Mouse (Mus musculus): ENCODE results near the gene Srebf1. TPM values are rescaled to one million over a fixed set of nuclear protein-coding genes. Genes with fewer than 3 reads are reported as not detected.

The Srebf1 gene
- not detected in 2 replicates for polyA plus RNA-seq (2012; ENCODE audit: insufficient read depth, insufficient read length, low replicate concordance, missing spikeins)

GRCm38 (mm10) chr11:60222469-60223236, at the start of gene Srebf1:
Srebf1 (minus strand) TSS chr11:60222581.
- WGBS, result 5% methylated on average over 46 of the region's 46 CpGs
- peaks cover 15% of the 10 kb centered on the region for H3K4me1 ChIP-seq (ENCODE audit: control insufficient read depth, insufficient read depth, low read length)
- H3K4me3 ChIP-seq (ENCODE audit: insufficient read depth, low read depth, low read length), result peak within 1 kb of the TSS; percentile 43
- TF ChIP-seq POLR2A (IDR thresholded peaks at IDR 0.05; ENCODE audit: insufficient read depth, low read depth, low read length) (peak; percentile 28; the same call in 1 of the 2 replicates), CTCF (IDR thresholded peaks at IDR 0.05; ENCODE audit: insufficient read depth, low read depth, low read length) (no peak)
- peak within 1 kb of the TSS; percentile 58 for H3K27ac ChIP-seq (ENCODE audit: insufficient read depth, low read depth, low read length)

- H3K4me3 ChIP-seq (ENCODE audit: insufficient read depth, low read depth, low read length), result no peak overlapping the region
Measured at GRCm38 (mm10) chr11:60268563-60268962, 46.2 kb upstream of the Srebf1 start.

GRCm38 (mm10) chr11:60265271-60265985, 43.0 kb upstream of the Srebf1 start:
- no peak overlapping the region for H3K4me3 ChIP-seq (ENCODE audit: insufficient read depth, low read depth, low read length)
- no peak for TF ChIP-seq CTCF (IDR thresholded peaks at IDR 0.05; ENCODE audit: insufficient read depth, low read depth, low read length)
- TF ChIP-seq POLR2A (IDR thresholded peaks at IDR 0.05; ENCODE audit: insufficient read depth, low read depth, low read length), result no peak
- peaks cover 3% of the 10 kb centered on the region; the same call in 1 of the 2 replicates for H3K4me1 ChIP-seq (ENCODE audit: control insufficient read depth, insufficient read depth, low read length)
- H3K27ac ChIP-seq (ENCODE audit: insufficient read depth, low read depth, low read length), result no peak overlapping the region
- WGBS, result 91% methylated on average over 4 of the region's 4 CpGs

More at GRCm38 (mm10) chr11:60268563-60268962, 46.2 kb upstream of the Srebf1 start:
- H3K27ac ChIP-seq (ENCODE audit: insufficient read depth, low read depth, low read length), result no peak overlapping the region
- 62% methylated on average over 3 of the region's 3 CpGs for WGBS
- H3K4me1 ChIP-seq (ENCODE audit: control insufficient read depth, insufficient read depth, low read length), result peaks cover 3% of the 10 kb centered on the region; the same call in 1 of the 2 replicates
- TF ChIP-seq CTCF (IDR thresholded peaks at IDR 0.05; ENCODE audit: insufficient read depth, low read depth, low read length) (no peak), POLR2A (IDR thresholded peaks at IDR 0.05; ENCODE audit: insufficient read depth, low read depth, low read length) (no peak)

- H3K4me3 ChIP-seq (ENCODE audit: insufficient read depth, low read depth, low read length), result no peak overlapping the region
- TF ChIP-seq CTCF (IDR thresholded peaks at IDR 0.05; ENCODE audit: insufficient read depth, low read depth, low read length) (no peak), POLR2A (IDR thresholded peaks at IDR 0.05; ENCODE audit: insufficient read depth, low read depth, low read length) (no peak)
- H3K4me1 ChIP-seq (ENCODE audit: control insufficient read depth, insufficient read depth, low read length), result peaks cover 3% of the 10 kb centered on the region; the same call in 1 of the 2 replicates
- H3K27ac ChIP-seq (ENCODE audit: insufficient read depth, low read depth, low read length), result no peak overlapping the region
- 81% methylated on average over 1 of the region's 1 CpGs for WGBS
Measured at GRCm38 (mm10) chr11:60264651-60265050, 42.3 kb upstream of the Srebf1 start.

- H3K27ac ChIP-seq (ENCODE audit: insufficient read depth, low read depth, low read length), result no peak overlapping the region
- peaks cover 3% of the 10 kb centered on the region; the same call in 1 of the 2 replicates for H3K4me1 ChIP-seq (ENCODE audit: control insufficient read depth, insufficient read depth, low read length)
- TF ChIP-seq POLR2A (IDR thresholded peaks at IDR 0.05; ENCODE audit: insufficient read depth, low read depth, low read length), result no peak
- H3K4me3 ChIP-seq (ENCODE audit: insufficient read depth, low read depth, low read length), result no peak overlapping the region
- WGBS, result 76% methylated on average over 4 of the region's 4 CpGs
Measured at GRCm38 (mm10) chr11:60262396-60262795, 40.0 kb upstream of the Srebf1 start.

- Histone ChIP-seq H3K27ac (ENCODE audit: insufficient read depth, low read depth, low read length) (no peak overlapping the region), H3K4me1 (ENCODE audit: control insufficient read depth, insufficient read depth, low read length) (peaks cover 3% of the 10 kb centered on the region), H3K4me3 (ENCODE audit: insufficient read depth, low read depth, low read length) (no peak overlapping the region)
- TF ChIP-seq CTCF (IDR thresholded peaks at IDR 0.05; ENCODE audit: insufficient read depth, low read depth, low read length) (no peak), POLR2A (IDR thresholded peaks at IDR 0.05; ENCODE audit: insufficient read depth, low read depth, low read length) (no peak)
- WGBS, result 89% methylated on average over 3 of the region's 3 CpGs
Measured at GRCm38 (mm10) chr11:60260743-60261142, 38.4 kb upstream of the Srebf1 start.

GRCm38 (mm10) chr11:60257696-60258095, 35.3 kb upstream of the Srebf1 start:
- Histone ChIP-seq H3K27ac (ENCODE audit: insufficient read depth, low read depth, low read length) (no peak overlapping the region), H3K4me3 (ENCODE audit: insufficient read depth, low read depth, low read length) (no peak overlapping the region), H3K4me1 (ENCODE audit: control insufficient read depth, insufficient read depth, low read length) (peaks cover 2% of the 10 kb centered on the region)
- WGBS, result 84% methylated on average over 2 of the region's 2 CpGs
- no peak for TF ChIP-seq CTCF (IDR thresholded peaks at IDR 0.05; ENCODE audit: insufficient read depth, low read depth, low read length)
- TF ChIP-seq POLR2A (IDR thresholded peaks at IDR 0.05; ENCODE audit: insufficient read depth, low read depth, low read length), result no peak

- no peak overlapping the region for H3K4me3 ChIP-seq (ENCODE audit: insufficient read depth, low read depth, low read length)
- H3K4me1 ChIP-seq (ENCODE audit: control insufficient read depth, insufficient read depth, low read length), result no peaks in the 10 kb centered on the region; the same call in 1 of the 2 replicates
- WGBS, result 79% methylated on average over 9 of the region's 9 CpGs
- H3K27ac ChIP-seq (ENCODE audit: insufficient read depth, low read depth, low read length), result no peak overlapping the region
- TF ChIP-seq CTCF (IDR thresholded peaks at IDR 0.05; ENCODE audit: insufficient read depth, low read depth, low read length) (no peak), POLR2A (IDR thresholded peaks at IDR 0.05; ENCODE audit: insufficient read depth, low read depth, low read length) (no peak)
Measured at GRCm38 (mm10) chr11:60256713-60257112, 34.3 kb upstream of the Srebf1 start.

GRCm38 (mm10) chr11:60256176-60256681, 33.8 kb upstream of the Srebf1 start:
- Histone ChIP-seq H3K27ac (ENCODE audit: insufficient read depth, low read depth, low read length) (no peak overlapping the region), H3K4me3 (ENCODE audit: insufficient read depth, low read depth, low read length) (no peak overlapping the region), H3K4me1 (ENCODE audit: control insufficient read depth, insufficient read depth, low read length) (no peaks in the 10 kb centered on the region; the same call in 1 of the 2 replicates)
- TF ChIP-seq CTCF (IDR thresholded peaks at IDR 0.05; ENCODE audit: insufficient read depth, low read depth, low read length), result no peak
- TF ChIP-seq POLR2A (IDR thresholded peaks at IDR 0.05; ENCODE audit: insufficient read depth, low read depth, low read length), result no peak
- 43% methylated on average over 6 of the region's 6 CpGs for WGBS

Data from olfactory bulb, adult 2 months (tissue).